Mouse (Mus musculus) heart, embryonic 12.5 days (tissue): ENCODE results near the gene Ndrg3. TPM values are rescaled to one million over a fixed set of nuclear protein-coding genes. Genes with fewer than 3 reads are reported as not detected.

ENCODE experiments used
- ATAC-seq: fragments of 200-750 bp; cut with Nextera tagmentation; 2 replicates; pipeline ENCODE4 v1.8.0; 2017; ENCODE audit warnings: moderate TSS enrichment, moderate library complexity; ENCODE audit not compliant: insufficient number of reproducible peaks, low FRiP score
- H3K27ac ChIP-seq: fragments of 300-500 bp; sonication (generic); 2 replicates; pipeline ENCODE4 v1.5.1; 2016; ENCODE audit warnings: mild to moderate bottlenecking, moderate library complexity; ENCODE audit not compliant: poor library complexity, severe bottlenecking
- H3K27me3 ChIP-seq: fragments of 300-500 bp; sonication (generic); replicated peaks from 2 replicates; pipeline ENCODE4 v1.6.1; 2016; ENCODE audit warnings: mild to moderate bottlenecking, moderate library complexity
- H3K36me3 ChIP-seq: fragments of 300-500 bp; sonication (generic); 2 replicates; pipeline ENCODE4 v1.6.1; 2016; ENCODE audit warnings: mild to moderate bottlenecking, moderate library complexity
- H3K4me1 ChIP-seq: fragments of 300-500 bp; sonication (generic); replicated peaks from 2 replicates; pipeline ENCODE4 v1.6.1; 2016; ENCODE audit warnings: mild to moderate bottlenecking
- H3K4me2 ChIP-seq: fragments of 300-500 bp; sonication (generic); 2 replicates; pipeline ENCODE4 v1.6.1; 2016; ENCODE audit warnings: mild to moderate bottlenecking, moderate library complexity
- H3K4me3 ChIP-seq: fragments of 300-500 bp; sonication (generic); 2 replicates; pipeline ENCODE4 v1.5.1; 2016; ENCODE audit warnings: mild to moderate bottlenecking
- H3K9ac ChIP-seq: fragments of 300-500 bp; sonication (generic); 2 replicates; pipeline ENCODE4 v1.6.1; 2016; ENCODE audit warnings: mild to moderate bottlenecking, moderate library complexity
- H3K9me3 ChIP-seq: fragments of 300-500 bp; sonication (generic); replicated peaks from 2 replicates; pipeline ENCODE4 v1.6.1; 2016; ENCODE audit warnings: mild to moderate bottlenecking, moderate library complexity
- WGBS: fragments of 180-500 bp; shearing (Covaris S2); methylation state at CpG from one replicate; pipeline ENCODE4 v1.1.7; 2016; 5-methylcytosine and 5-hydroxymethylcytosine counted together
- polyA plus RNA-seq: library from polyadenylated mRNA; unstranded; fragments of >200 nt; fragmentation: Nextera tagmentation; extraction: Ambion mirVana; gene quantifications from 2 replicates; pipeline ENCODE4 v1.2.1, GENCODE M21; 2016

Gene Ndrg3
- polyA plus RNA-seq, 1 experiment from 2014 or later = 31.3 TPM

GRCm38 (mm10) chr2:157021156-157021555 is 29.3 kb upstream of the Ndrg3 start:
- WGBS = 91% methylated on average over 16 of the region's 16 CpGs
- Histone ChIP-seq H3K36me3 (peaks cover 99% of the 10 kb centered on the region), H3K9ac (no peak overlapping the region)

GRCm38 (mm10) chr2:157019228-157019627 is 27.4 kb upstream of the Ndrg3 start:
- Histone ChIP-seq H3K9me3 (no peaks in the 10 kb centered on the region), H3K9ac (no peak overlapping the region), H3K36me3 (peaks cover 99% of the 10 kb centered on the region), H3K27ac (no peak overlapping the region), H3K4me2 (no peak overlapping the region), H3K27me3 (no peaks in the 10 kb centered on the region), H3K4me1 (peaks cover 19% of the 10 kb centered on the region), H3K4me3 (no peak overlapping the region)
- 95% methylated on average over 4 of the region's 4 CpGs for WGBS
- ATAC-seq = no peak

More at GRCm38 (mm10) chr2:157021156-157021555, 29.3 kb upstream of the Ndrg3 start:
- Histone ChIP-seq H3K4me1 (peaks cover 17% of the 10 kb centered on the region), H3K9me3 (peaks cover 8% of the 10 kb centered on the region), H3K4me3 (no peak overlapping the region), H3K27ac (no peak overlapping the region), H3K27me3 (no peaks in the 10 kb centered on the region), H3K4me2 (no peak overlapping the region)
- ATAC-seq = no peak

- H3K9me3 ChIP-seq = no peaks in the 10 kb centered on the region
- 0 out of 2 replicates have a peak overlapping the region, but pooled peaks have one; percentile 12 for H3K9ac ChIP-seq
- no peaks in the 10 kb centered on the region for H3K27me3 ChIP-seq
- 46% methylated on average over 18 of the region's 18 CpGs for WGBS
- H3K27ac ChIP-seq = peak overlapping the region; percentile 28; the same call in 1 of the 2 replicates
- ATAC-seq = peak; percentile 53; the same call in 1 of the 2 replicates
- H3K4me2 ChIP-seq = no peak overlapping the region; the same call in 1 of the 2 replicates
- H3K36me3 ChIP-seq = peaks cover 79% of the 10 kb centered on the region
- H3K4me1 ChIP-seq = peaks cover 22% of the 10 kb centered on the region
- no peak overlapping the region for H3K4me3 ChIP-seq
These were observed 24.8 kb upstream of the Ndrg3 start for GRCm38 (mm10) chr2:157016529-157017270.

- peaks cover 32% of the 10 kb centered on the region for H3K4me1 ChIP-seq
- no peak overlapping the region for H3K4me2 ChIP-seq
- no peak overlapping the region for H3K4me3 ChIP-seq
- 73% methylated on average over 6 of the region's 6 CpGs for WGBS
- H3K36me3 ChIP-seq = peaks cover 37% of the 10 kb centered on the region
- no peaks in the 10 kb centered on the region for H3K27me3 ChIP-seq
- H3K27ac ChIP-seq = no peak overlapping the region
- no peaks in the 10 kb centered on the region for H3K9me3 ChIP-seq
- no peak overlapping the region for H3K9ac ChIP-seq
- no peak for ATAC-seq
These were observed 20.5 kb upstream of the Ndrg3 start for GRCm38 (mm10) chr2:157012341-157012740.

- Histone ChIP-seq H3K4me2 (no peak overlapping the region), H3K4me3 (no peak overlapping the region), H3K27ac (no peak overlapping the region), H3K27me3 (no peaks in the 10 kb centered on the region), H3K9ac (no peak overlapping the region), H3K4me1 (peaks cover 26% of the 10 kb centered on the region), H3K36me3 (peaks cover 22% of the 10 kb centered on the region), H3K9me3 (no peaks in the 10 kb centered on the region)
- WGBS = 42% methylated on average over 11 of the region's 11 CpGs
- no peak for ATAC-seq
These were observed 18.9 kb upstream of the Ndrg3 start for GRCm38 (mm10) chr2:157010634-157011310.

- Histone ChIP-seq H3K4me1 (peaks cover 29% of the 10 kb centered on the region), H3K9me3 (no peaks in the 10 kb centered on the region), H3K4me3 (no peak overlapping the region), H3K4me2 (no peak overlapping the region), H3K27me3 (no peaks in the 10 kb centered on the region), H3K27ac (no peak overlapping the region), H3K36me3 (peaks cover 17% of the 10 kb centered on the region), H3K9ac (no peak overlapping the region)
- ATAC-seq = no peak
These were observed 18.3 kb upstream of the Ndrg3 start for GRCm38 (mm10) chr2:157010121-157010520.

- H3K4me3 ChIP-seq = no peak overlapping the region
- ATAC-seq = no peak
These were observed 16.7 kb upstream of the Ndrg3 start for GRCm38 (mm10) chr2:157008509-157008908.

GRCm38 (mm10) chr2:157007234-157007596 is 15.4 kb upstream of the Ndrg3 start:
- WGBS = 36% methylated on average over 5 of the region's 5 CpGs
- Histone ChIP-seq H3K27ac (peak overlapping the region; percentile 83), H3K4me3 (peak overlapping the region; percentile 72), H3K4me2 (peak overlapping the region; percentile 76), H3K4me1 (peaks cover 27% of the 10 kb centered on the region), H3K36me3 (peaks cover 30% of the 10 kb centered on the region), H3K9ac (peak overlapping the region; percentile 76), H3K27me3 (no peaks in the 10 kb centered on the region), H3K9me3 (no peaks in the 10 kb centered on the region)
- 0 out of 2 replicates have a peak, but pooled peaks have one; percentile 7 for ATAC-seq

More at GRCm38 (mm10) chr2:157008509-157008908, 16.7 kb upstream of the Ndrg3 start:
- no peaks in the 10 kb centered on the region for H3K9me3 ChIP-seq
- no peak overlapping the region for H3K27ac ChIP-seq
- no peaks in the 10 kb centered on the region for H3K27me3 ChIP-seq
- peaks cover 29% of the 10 kb centered on the region for H3K4me1 ChIP-seq
- H3K36me3 ChIP-seq = peaks cover 21% of the 10 kb centered on the region
- no peak overlapping the region for H3K9ac ChIP-seq
- no peak overlapping the region for H3K4me2 ChIP-seq

GRCm38 (mm10) chr2:157006511-157007233 is 14.8 kb upstream of the Ndrg3 start, which contains the start of gene Dsn1:
TSS of gene Dsn1 (minus strand) at chr2:157007154.
- peak; percentile 86 for ATAC-seq
- 0% methylated on average over 56 of the region's 56 CpGs for WGBS
- Histone ChIP-seq H3K4me1 (peaks cover 25% of the 10 kb centered on the region), H3K4me2 (peak within 1 kb of the TSS; percentile 76), H3K9me3 (no peaks in the 10 kb centered on the region), H3K4me3 (peak within 1 kb of the TSS; percentile 72), H3K27me3 (no peaks in the 10 kb centered on the region), H3K36me3 (peaks cover 29% of the 10 kb centered on the region), H3K27ac (peak within 1 kb of the TSS; percentile 83), H3K9ac (peak within 1 kb of the TSS; percentile 76)

- Histone ChIP-seq H3K36me3 (peaks cover 57% of the 10 kb centered on the region), H3K9me3 (no peaks in the 10 kb centered on the region), H3K4me1 (peaks cover 9% of the 10 kb centered on the region), H3K4me2 (no peak overlapping the region), H3K9ac (no peak overlapping the region), H3K27me3 (no peaks in the 10 kb centered on the region), H3K27ac (no peak overlapping the region), H3K4me3 (no peak overlapping the region)
- 87% methylated on average over 4 of the region's 4 CpGs for WGBS
- no peak for ATAC-seq
These were observed 10.5 kb upstream of the Ndrg3 start for GRCm38 (mm10) chr2:157002321-157002720.

GRCm38 (mm10) chr2:156998263-156998662 is 6.4 kb upstream of the Ndrg3 start:
- H3K4me1 ChIP-seq = no peaks in the 10 kb centered on the region
- H3K4me2 ChIP-seq = no peak overlapping the region
- peaks cover 72% of the 10 kb centered on the region for H3K36me3 ChIP-seq
- no peaks in the 10 kb centered on the region for H3K27me3 ChIP-seq
- H3K4me3 ChIP-seq = no peak overlapping the region
- H3K9me3 ChIP-seq = no peaks in the 10 kb centered on the region
- no peak for ATAC-seq
- no peak overlapping the region for H3K27ac ChIP-seq
- no peak overlapping the region for H3K9ac ChIP-seq
- 89% methylated on average over 5 of the region's 5 CpGs for WGBS
